Mouse (Mus musculus) monocyte, adult 5-6 weeks (primary cell): ENCODE measurements around the gene Ubap1. TPM values are rescaled to one million over a fixed set of nuclear protein-coding genes. Genes with fewer than 3 reads are reported as not detected.

Experiments
- ATAC-seq: fragments of 153-309, 156-312 bp; replicated peaks from 2 replicates; pipeline ENCODE4 v1.8.0; 2017; ENCODE audit warnings: mild to moderate bottlenecking; ENCODE audit not compliant: low TSS enrichment, insufficient number of reproducible peaks, severe bottlenecking, poor library complexity, low FRiP score
- total RNA-seq: library from RNA; stranded (forward); fragments of 200-1000, 200-491, 200-594 nt; gene quantifications from 3 replicates; pipeline ENCODE4 v1.2.3, GENCODE M21; 2017

Ubap1 gene
- total RNA-seq: 70.9 to 80.1 TPM (median 79.6 TPM) in 3 replicates

DNA sequence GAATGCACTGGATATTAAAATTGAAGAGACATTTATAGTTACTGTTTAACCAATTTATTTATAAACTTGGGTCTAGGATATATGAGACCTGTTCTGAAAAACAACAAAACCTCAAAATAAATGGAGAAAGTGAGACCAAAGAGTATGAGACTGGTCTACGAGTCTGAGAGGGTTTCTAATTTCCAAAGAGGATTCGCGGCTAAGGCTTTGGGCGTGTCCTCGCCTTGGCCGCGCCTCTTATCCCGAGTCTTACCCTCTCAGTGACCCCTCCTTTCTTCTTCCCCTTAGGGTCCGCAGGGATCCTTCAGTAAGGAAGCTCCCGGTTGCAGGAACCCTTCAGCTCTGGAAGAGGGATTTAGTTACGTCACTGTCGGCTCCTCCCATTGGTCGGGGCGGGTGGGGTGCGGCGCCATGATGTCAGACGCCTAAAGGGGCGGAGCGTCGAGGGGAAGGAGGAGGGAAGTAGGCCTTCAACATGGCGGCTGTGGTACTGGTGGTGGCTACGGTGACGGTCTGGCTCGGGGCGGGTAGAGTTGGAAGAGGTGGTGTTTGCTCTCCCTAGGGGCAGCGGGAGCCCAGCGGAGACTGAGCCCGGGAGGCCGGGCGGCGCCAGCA is at the start of gene Ubap1:
Gene Ubap1, plus strand, starts transcription at position 413 of the 615 bp plus-strand sequence.
- ATAC-seq: peak; percentile 96

DNA sequence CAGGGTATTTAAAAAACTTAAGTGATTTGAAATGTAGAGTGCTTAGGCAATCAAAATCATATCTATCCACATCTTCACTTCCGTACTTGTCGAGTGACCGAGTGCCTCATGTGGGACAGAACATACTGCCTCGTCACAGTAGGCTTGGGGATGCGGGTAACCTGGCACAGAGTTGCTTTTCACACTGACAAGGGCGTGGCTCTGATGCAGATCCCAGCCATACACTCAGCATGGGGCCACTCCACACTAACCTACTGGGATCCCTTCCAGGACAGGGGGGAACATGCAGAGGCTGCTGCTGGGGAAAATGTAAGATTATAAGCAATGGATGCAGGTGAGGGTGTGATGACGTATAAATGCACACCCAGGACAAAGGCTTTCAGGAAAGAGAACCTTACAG is 45.1 kb upstream of the Ubap1 start:
- no peak for ATAC-seq

DNA sequence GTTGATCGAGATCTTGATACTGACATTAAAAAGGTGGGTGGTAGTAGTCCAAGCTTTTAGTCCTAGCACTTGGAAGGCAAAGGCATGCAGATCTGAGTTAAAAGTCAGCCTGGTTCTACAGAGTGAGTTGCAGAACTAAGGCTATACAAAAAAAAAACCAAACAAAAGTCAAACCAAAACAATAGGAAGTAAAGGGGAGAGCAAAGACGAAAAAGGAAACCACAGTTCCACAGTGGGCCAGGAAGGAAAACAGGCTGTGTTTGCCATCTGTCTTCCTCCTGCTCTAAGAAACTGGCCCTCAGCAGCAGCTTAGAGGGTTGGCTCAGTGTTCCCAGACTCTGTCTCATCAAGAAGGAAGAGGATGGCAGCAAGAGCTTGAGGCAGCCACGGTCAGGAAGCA is 44.5 kb upstream of the Ubap1 start:
- 0 out of 2 replicates have a peak, but pooled peaks have one; percentile 7 for ATAC-seq

DNA sequence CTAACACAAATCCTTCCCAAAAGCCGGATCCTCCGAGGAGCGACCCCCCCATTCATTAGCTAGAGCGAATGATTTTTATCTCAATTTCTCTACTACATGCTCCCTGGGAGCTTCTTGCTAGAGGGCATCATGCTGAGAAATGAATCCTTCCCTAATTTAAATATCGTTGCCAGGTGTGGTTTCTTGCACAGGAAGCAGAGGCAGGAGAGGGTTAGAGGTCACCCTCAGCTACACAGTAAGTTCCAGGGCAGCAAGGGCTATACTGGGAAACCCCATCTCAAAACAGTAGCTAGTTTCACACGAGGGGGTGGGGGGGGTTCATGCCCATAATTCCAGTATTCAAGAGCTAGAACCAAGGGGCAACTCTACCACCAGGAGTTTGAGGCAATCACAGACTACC is 41.4 kb upstream of the Ubap1 start:
- ATAC-seq: no peak

DNA sequence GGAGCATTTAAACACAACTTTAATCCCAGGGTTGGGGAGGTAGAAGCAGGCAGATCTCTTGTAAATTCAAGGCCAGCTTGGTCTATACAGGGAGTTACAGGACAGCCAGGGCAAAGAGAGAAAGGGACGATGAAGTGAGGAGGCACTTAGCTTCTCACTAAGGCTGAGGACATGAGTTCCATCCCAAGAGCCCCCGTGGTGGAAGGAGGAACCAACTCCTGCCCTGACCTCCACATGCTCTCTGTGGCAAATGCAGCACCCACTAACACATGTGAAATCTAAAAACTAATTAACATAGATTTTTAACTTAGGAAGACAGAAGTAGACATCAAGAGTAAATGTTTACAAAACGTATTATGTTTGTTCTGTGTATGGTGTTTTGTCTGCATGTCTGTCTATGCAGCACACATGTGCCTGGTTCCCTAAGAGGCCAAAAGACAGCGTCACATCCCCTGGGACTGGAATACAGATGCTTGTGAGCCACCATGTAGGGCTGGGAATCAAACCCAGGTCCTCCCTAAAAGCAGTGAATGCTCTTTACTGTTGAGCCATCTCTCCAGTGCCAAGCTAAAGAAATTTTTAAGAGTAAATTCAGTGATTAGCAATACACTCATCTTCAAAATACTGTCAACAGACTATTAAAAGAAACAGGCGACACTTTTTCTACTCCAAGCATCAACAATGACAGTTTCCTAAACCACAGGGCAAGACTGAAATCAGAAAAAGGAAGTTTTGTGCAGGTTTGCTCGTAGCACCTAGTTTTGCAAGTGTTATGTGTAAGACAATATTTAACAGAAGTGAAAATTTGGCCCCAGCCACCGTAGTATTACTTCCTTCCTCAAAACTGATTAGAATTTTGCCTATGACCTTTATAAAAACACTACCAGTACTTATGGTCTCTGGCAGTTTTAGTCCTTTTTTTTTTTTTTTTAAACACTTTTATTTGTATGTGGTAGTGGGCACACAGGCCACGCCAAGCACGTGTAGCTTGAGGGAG is 37.9 kb upstream of the Ubap1 start:
- ATAC-seq: peak; percentile 60

DNA sequence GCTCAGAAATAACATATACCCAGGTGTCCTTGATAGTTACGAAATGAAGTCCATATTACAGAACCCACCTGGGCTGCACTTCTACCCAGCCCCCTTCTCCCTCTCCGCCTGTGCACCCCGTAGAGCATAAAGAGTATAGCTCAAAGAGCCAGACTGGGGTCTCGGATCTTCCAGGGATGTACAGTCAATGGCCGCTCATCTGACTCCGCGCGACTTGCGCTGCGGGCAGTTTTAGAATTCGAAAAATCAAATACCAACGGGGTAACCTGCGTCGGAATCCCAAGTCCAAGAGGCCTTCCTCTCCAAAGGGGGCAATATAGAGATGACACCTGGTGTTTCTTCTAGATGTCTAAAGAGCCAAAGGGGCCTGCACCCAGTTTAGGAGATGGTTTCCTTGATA is 35.1 kb upstream of the Ubap1 start:
- no peak for ATAC-seq

DNA sequence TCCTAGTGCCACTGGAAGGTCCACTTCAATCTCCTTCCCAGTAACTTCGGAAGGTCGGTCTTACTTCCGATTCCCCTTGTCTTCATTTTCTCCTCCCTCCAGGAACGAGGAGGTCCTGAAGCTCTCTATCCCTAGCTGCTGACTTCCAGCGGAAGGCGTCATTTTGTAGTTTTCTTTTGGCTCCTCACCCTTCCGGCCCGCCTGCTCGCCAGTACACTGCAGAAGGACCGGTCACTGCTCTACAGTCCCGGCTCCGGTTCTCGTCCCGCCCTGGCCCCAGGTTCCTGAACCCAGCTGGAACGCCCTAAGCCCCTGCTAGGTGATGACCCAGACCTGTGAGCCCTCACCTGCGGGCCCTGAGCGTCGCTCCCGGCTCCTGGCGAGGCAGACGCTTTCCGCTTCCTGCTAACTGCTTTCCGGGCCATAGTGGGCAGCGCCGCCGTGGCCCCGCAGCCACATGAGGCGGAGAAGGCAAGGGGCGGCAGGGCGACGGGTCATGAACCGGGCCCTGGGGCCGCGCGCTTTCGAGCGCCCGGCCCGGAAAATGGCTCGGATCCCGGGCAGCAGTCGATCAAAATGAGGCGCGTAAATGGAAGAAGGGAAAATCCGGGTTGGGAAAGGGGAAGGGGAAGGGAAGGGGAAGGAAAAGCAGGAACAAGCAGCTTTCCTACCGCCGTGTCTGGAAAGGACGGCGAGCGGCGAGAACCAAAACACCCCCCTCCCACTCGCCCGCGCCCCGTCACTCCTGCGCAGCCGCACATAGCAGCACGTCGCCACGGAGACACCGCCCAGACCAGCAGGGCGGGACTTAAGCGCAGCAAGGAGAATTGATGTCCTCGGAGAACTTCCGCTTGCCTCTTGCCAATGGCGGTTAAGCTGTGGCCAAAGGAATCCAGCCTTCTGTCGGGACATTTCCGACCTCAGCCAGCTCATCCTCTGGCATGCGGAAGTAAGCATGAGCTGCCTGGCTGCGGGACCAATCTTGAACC is 34.4 kb upstream of the Ubap1 start, which contains the start of gene Dcaf12:
Gene Dcaf12, minus strand, starts transcription at position 749 of the 989 bp plus-strand sequence.
- peak; percentile 88 for ATAC-seq

DNA sequence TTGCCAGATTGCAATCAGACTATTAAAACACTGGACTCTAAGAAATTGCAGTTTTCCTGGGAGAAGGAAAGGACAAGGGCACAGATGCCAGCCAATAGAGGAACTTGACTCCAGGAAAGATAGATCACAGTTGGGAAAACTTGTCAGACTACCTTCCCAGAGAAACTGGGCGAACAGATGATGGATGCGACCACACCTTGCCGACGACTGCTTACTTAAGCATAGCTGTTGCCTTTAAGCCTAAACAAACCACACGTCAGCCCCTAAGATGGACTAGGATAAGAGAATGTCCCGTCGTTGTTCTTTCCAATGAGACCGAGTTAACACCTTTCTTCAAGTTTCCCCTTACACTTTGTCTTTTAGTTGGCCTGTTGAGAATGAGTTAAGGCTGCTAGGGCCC is 33.6 kb upstream of the Ubap1 start:
- ATAC-seq: no peak

DNA sequence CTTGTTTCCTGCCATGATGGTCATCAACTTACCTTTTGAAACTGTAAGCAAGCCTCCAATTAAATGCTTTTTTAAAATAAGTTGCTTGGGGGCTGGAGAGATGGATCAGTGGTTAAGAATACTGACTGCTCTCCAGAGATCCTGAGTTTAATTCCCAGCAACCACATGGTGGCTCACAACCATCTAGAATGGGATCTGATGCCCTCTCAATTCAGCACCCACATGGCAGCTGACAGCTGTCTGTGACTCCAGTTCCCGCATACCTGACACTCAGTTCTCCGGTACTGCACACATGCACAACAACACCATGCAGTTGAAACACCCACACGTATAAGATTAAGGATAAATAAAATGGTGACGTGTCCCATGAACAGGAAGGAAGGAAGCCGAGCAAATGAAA is 30.5 kb upstream of the Ubap1 start:
- ATAC-seq: no peak

DNA sequence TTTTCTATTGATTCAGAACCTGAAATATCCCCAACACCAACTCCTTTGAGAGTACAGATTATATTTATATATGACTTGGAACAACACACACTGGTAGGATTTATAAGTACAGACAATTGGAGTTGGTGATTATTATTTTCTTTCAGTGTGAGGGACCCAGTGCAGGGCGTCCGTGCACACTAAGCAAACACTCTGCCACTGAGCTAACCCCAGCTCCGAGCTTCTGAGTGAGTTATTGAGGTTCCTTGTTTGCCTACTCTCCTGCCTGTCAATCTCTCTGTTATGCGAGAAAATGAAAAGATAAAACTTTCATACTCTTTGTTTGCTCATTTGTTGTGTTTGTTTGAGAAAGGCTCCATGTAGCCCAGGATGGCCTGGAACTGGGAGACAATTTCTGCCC is 27.8 kb upstream of the Ubap1 start:
- no peak for ATAC-seq

DNA sequence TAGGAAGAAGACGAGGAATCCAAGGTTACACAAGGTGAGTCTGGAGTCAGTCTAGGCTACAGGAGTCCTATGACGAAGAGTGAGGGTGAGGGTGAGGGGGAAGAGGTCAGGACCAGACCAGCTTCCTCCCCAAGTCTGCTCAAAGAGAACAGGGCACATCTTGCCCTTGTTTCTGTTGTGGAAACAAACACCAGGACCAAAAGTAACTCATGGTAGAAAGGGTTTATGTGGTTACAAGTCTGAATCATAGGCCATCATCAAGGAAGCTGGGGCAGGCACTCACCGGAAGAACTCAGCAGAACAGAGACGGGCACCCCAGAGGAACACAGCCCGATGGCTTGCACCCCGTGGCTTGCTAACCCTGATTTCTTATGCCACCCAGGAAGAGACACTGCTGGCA is 21.9 kb upstream of the Ubap1 start:
- no peak for ATAC-seq

DNA sequence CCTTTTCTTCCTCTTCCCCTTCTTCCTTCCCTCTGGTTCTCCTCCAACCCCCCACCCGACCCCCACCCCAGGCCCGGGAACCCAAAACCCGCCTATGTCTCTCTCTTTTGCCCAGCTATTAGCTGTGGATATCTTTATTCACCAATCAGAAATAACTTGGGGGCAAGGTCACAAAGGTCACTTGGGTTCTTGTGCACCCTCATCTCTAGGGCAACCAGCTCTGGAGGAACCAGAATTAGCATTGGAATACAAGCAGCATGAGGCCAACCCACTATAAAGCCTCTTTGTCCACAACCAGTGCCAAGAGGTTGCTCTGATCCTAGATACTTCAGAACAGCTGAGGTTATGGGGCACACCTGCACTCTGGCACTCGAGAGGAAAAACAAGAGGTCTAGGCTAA is 19.3 kb upstream of the Ubap1 start:
- ATAC-seq: no peak

DNA sequence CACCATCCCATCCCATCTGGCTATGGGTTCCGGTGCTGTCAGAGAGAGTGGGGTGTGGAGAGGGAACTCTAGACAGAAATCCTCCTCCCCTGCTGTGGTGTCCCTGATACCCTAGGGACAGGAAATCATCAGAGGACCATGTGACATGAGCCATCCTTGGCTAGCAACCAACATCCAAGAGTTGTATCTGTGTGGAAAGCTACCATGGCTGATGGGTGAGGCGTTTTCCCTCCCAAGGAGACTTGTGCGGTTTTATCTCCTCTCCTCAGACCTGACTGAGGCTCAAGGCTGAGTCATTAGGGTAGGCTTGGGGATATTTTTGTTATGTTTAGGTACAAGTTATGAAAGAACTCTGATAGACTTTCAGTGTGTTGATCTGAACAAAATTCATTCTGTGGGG is 17.7 kb upstream of the Ubap1 start:
- no peak for ATAC-seq

DNA sequence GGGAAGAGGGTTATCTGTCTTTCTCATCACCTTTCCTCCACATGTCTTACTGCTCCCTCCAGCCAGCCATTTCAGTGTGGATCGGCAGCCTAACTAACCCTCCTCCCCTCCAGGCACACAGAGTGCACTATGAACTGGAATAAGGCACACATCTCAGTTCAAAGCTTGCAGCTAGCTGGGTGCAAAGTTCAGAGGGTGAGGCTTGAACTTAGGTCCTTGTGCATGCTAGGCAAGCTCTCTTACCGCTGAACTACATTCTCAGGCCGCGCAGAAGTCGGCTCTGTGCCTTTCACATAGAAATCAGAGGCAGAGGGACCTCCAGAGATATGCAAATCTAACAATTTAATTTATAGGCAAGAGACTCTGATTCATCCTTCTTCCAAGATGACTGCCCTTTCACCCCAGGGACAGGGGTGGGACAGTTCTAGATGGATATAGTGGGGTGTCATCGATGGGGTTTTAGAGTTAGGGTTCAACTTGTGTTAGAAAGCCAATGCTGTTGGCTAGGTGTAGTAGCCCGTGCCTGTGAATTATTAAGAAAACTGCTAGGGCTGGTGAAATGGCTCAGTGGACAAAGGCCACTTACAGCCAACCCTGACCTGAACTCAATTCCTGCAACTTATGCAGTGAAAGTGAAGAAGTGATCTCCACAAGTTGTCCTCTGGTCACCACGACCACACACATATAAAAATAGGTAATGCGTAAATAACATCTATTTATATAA is 16.9 kb upstream of the Ubap1 start:
- ATAC-seq: no peak

DNA sequence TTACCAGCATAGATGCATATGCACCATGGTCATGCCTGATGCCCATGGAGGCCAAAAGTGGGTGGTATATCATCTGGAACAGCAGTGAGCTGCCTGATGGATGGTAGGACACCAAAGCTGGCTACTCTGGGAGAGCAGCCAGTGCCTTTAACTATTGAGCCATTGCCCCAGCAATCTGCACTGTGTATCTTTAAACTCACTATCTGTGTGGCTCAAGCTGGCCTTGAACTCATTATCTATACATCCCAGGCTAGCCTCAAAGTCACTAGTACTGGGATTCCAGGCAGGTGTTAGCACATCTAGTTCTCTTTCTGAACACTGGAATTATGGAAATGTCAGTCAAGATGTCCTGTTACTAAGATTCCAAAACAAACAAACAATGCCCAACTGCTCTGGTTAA is 12.2 kb upstream of the Ubap1 start:
- no peak for ATAC-seq

DNA sequence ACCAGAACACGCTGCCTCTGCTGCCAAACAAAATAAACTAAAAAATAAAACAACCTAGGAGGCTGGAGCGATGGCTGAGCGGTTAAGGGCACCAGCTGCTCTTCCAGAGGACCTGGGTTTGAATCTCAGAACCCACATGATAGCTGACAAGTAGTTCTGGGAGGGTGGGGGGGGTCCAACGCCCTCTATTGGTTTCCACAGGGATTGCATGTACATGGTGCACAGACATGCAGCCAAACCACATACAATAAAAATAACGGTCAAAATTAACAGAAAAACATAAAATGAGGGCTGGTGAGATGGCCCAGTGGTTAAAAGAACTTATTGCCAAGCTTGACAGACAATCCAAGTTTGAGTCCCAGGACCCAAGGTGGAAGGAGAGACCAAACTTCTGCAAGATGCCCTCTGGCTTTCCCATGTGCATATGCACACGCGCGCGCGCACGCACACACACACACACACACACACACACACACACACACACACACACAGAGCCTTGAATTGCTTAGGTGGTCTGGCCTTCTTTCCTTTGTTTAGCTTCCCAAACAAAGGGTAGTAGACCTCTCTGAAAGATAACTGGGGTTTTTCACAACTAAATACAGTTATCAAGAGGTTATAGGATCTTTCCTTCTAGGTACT is 7.8 kb upstream of the Ubap1 start:
- ATAC-seq: no peak

DNA sequence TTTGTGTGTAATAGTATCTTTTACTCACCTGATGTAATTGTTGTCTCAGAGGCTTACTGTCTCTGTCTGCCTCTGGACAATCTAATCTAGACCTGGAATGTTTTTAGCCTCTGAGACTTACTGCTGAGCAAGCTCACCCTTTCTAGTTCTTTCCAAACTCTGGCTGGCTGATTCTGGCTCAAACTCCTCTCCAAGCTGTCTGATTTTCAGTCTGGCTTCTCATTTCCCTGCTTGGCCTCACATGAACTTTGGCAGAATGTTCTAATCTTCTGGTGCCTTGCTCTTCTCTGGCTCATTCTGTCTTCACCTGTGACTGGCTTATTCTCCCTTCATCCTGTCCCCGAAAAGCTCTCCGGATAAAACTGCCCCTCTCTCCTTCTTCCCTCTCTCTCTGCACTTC is 2.8 kb upstream of the Ubap1 start:
- no peak for ATAC-seq

DNA sequence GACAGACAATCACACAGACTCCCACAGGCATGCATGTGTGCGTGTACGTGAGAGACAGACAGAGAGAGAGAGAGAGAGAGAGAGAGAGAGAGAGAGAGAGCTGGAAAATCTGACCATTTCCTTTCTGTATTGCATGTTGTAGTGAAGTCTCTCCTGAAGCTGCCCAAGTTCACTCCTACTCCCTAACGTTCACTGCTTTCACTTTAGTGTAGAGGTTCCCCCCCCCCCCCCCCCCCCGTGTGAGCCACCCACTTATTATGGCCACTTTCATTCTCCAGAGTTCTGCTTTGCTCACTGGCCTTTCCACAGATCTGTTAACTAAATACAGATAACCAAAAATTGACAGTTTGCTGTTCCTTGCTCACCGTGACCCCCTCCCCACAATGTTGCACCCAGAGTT is 957 bp upstream of the Ubap1 start:
- 0 out of 2 replicates have a peak, but pooled peaks have one; percentile 47 for ATAC-seq
